Mouse (Mus musculus) liver, adult 2 months (tissue): ENCODE measurements at regions not wholly inside any gene's neighbourhood (a gene's known extent, or its start where the extent isn't known, plus 50 kb on each side); places are given as distances from the start of the nearest gene placed in this dataset.

Experiments
- CTCF ChIP-seq: fragments of 200-500 bp; IDR thresholded peaks from 2 replicates; pipeline ENCODE4 v1.5.1; 2011; ENCODE audit warnings: low read depth, low read length, control low read depth
- POLR2A ChIP-seq: fragments of 200-500 bp; IDR thresholded peaks from 2 replicates; pipeline ENCODE4 v1.6.1; 2011; ENCODE audit warnings: low read length, control low read depth; ENCODE audit not compliant: insufficient read depth; ENCODE audit errors: extremely low read depth

GRCm38 (mm10) chr7:39841988-39842387 lies 324.4 kb downstream of the Zfp619 start:
- no peak for TF ChIP-seq CTCF
- no peak for TF ChIP-seq POLR2A
